Mouse (Mus musculus) cerebellum, adult 2 months (tissue): ENCODE data around the gene Olfr519.

ENCODE experiments used
- CTCF ChIP-seq: fragments of 200-500 bp; IDR thresholded peaks from 2 replicates; pipeline ENCODE4 v1.5.1; 2011; ENCODE audit warnings: low read depth, mild to moderate bottlenecking, control low read depth, low read length, moderate library complexity, borderline replicate concordance; ENCODE audit not compliant: insufficient read depth
- POLR2A ChIP-seq: fragments of 200-500 bp; IDR thresholded peaks from 2 replicates; pipeline ENCODE4 v1.6.1; 2011; ENCODE audit warnings: low read length, control low read depth, borderline replicate concordance; ENCODE audit not compliant: insufficient read depth

DNA sequence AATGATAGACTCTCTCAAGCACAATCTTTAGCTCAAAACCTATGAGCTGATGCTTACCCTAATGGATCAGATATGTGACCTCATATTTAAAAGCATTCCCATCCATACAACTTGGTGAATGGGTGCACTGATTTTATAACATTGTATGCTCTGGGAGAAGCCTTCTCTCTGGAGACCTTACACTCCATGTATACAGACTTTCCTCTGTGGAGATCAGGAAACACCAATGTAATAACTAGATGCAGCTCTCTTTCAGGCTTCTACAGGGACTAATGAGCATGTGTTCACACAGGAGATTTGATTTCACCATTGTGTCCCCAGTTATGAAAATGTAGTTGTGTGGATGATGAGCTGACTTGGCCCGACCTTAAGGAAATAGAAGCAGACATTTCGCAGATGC lies 43.8 kb downstream of the Olfr519 start, which contains the start of gene Olfr516:
- TF ChIP-seq CTCF (no peak), POLR2A (no peak)
